Mouse (Mus musculus): ENCODE results near the gene Trabd. TPM values are rescaled to one million over a fixed set of nuclear protein-coding genes. Genes with fewer than 3 reads are reported as not detected.
A peak's percentile ranks its signal among the peaks of the same experiment; 100 is the strongest.

Gene Trabd
- polyA plus RNA-seq, 1 experiment from 2014 or later = 51.6 TPM

- H3K27me3 ChIP-seq (ENCODE audit: control insufficient read depth, insufficient read depth, low read length) = no peaks in the 10 kb centered on the region
- H3K36me3 ChIP-seq (ENCODE audit: control insufficient read depth, insufficient read depth, low read length) = peaks cover 100% of the 10 kb centered on the region
- no peaks in the 10 kb centered on the region for H3K4me1 ChIP-seq (ENCODE audit: control insufficient read depth in 2 of 2, insufficient read depth in 2 of 2, low read length in 2 of 2)
- no peak for ATAC-seq (ENCODE audit: insufficient number of reproducible peaks, insufficient read depth, low FRiP score, low read depth)
- H3K4me2 ChIP-seq (ENCODE audit: low read length) = no peak overlapping the region
- 89% methylated on average over 7 of the region's 7 CpGs for WGBS
- H3K9ac ChIP-seq (ENCODE audit: low read length) = no peak overlapping the region
- H3K9me3 ChIP-seq (ENCODE audit: control insufficient read depth, low read length) = no peaks in the 10 kb centered on the region
- H3K27ac ChIP-seq (replicated peaks in 1 of 2; ENCODE audit: control insufficient read depth in 1 of 2, insufficient read depth in 1 of 2, low read depth in 2 of 2, low read length in 2 of 2) = no peak overlapping the region
- no peak overlapping the region for H3K4me3 ChIP-seq (ENCODE audit: control insufficient read depth in 1 of 2, insufficient read depth in 1 of 2, low read depth in 1 of 2, low read length in 2 of 2)
Observed at GRCm38 (mm10) chr15:89098616-89099015, 23.7 kb downstream of the Trabd start.

GRCm38 (mm10) chr15:89100823-89101222 is 25.9 kb downstream of the Trabd start:
- Histone ChIP-seq H3K4me3 (ENCODE audit: control insufficient read depth in 1 of 2, insufficient read depth in 1 of 2, low read depth in 1 of 2, low read length in 2 of 2) (no peak overlapping the region), H3K9me3 (ENCODE audit: control insufficient read depth, low read length) (no peaks in the 10 kb centered on the region), H3K9ac (ENCODE audit: low read length) (no peak overlapping the region), H3K27me3 (ENCODE audit: control insufficient read depth, insufficient read depth, low read length) (no peaks in the 10 kb centered on the region), H3K27ac (replicated peaks in 1 of 2; ENCODE audit: control insufficient read depth in 1 of 2, insufficient read depth in 1 of 2, low read depth in 2 of 2, low read length in 2 of 2) (no peak overlapping the region), H3K4me1 (ENCODE audit: control insufficient read depth in 2 of 2, insufficient read depth in 2 of 2, low read length in 2 of 2) (no peaks in the 10 kb centered on the region), H3K4me2 (ENCODE audit: low read length) (no peak overlapping the region), H3K36me3 (ENCODE audit: control insufficient read depth, insufficient read depth, low read length) (peaks cover 100% of the 10 kb centered on the region)
- WGBS = 87% methylated on average over 12 of the region's 12 CpGs
- ATAC-seq (ENCODE audit: insufficient number of reproducible peaks, insufficient read depth, low FRiP score, low read depth) = no peak

GRCm38 (mm10) chr15:89102646-89103045 is 27.7 kb downstream of the Trabd start:
- H3K27me3 ChIP-seq (ENCODE audit: control insufficient read depth, insufficient read depth, low read length) = no peaks in the 10 kb centered on the region
- no peak for ATAC-seq (ENCODE audit: insufficient number of reproducible peaks, insufficient read depth, low FRiP score, low read depth)
- WGBS = 76% methylated on average over 5 of the region's 5 CpGs
- no peak overlapping the region for H3K4me3 ChIP-seq (ENCODE audit: control insufficient read depth in 1 of 2, insufficient read depth in 1 of 2, low read depth in 1 of 2, low read length in 2 of 2)
- H3K9ac ChIP-seq (ENCODE audit: low read length) = no peak overlapping the region
- H3K9me3 ChIP-seq (ENCODE audit: control insufficient read depth, low read length) = no peaks in the 10 kb centered on the region
- H3K4me1 ChIP-seq (ENCODE audit: control insufficient read depth in 2 of 2, insufficient read depth in 2 of 2, low read length in 2 of 2) = no peaks in the 10 kb centered on the region
- H3K36me3 ChIP-seq (ENCODE audit: control insufficient read depth, insufficient read depth, low read length) = peaks cover 100% of the 10 kb centered on the region
- H3K4me2 ChIP-seq (ENCODE audit: low read length) = no peak overlapping the region
- no peak overlapping the region for H3K27ac ChIP-seq (replicated peaks in 1 of 2; ENCODE audit: control insufficient read depth in 1 of 2, insufficient read depth in 1 of 2, low read depth in 2 of 2, low read length in 2 of 2)

- Histone ChIP-seq H3K4me3 (ENCODE audit: control insufficient read depth in 1 of 2, insufficient read depth in 1 of 2, low read depth in 1 of 2, low read length in 2 of 2) (no peak overlapping the region), H3K9me3 (ENCODE audit: control insufficient read depth, low read length) (no peaks in the 10 kb centered on the region), H3K9ac (ENCODE audit: low read length) (no peak overlapping the region), H3K4me1 (ENCODE audit: control insufficient read depth in 2 of 2, insufficient read depth in 2 of 2, low read length in 2 of 2) (no peaks in the 10 kb centered on the region), H3K4me2 (ENCODE audit: low read length) (no peak overlapping the region), H3K36me3 (ENCODE audit: control insufficient read depth, insufficient read depth, low read length) (peaks cover 100% of the 10 kb centered on the region), H3K27ac (replicated peaks in 1 of 2; ENCODE audit: control insufficient read depth in 1 of 2, insufficient read depth in 1 of 2, low read depth in 2 of 2, low read length in 2 of 2) (no peak overlapping the region), H3K27me3 (ENCODE audit: control insufficient read depth, insufficient read depth, low read length) (no peaks in the 10 kb centered on the region)
- no peak for ATAC-seq (ENCODE audit: insufficient number of reproducible peaks, insufficient read depth, low FRiP score, low read depth)
- 88% methylated on average over 10 of the region's 10 CpGs for WGBS
Observed at GRCm38 (mm10) chr15:89103921-89104320, 29.0 kb downstream of the Trabd start.

GRCm38 (mm10) chr15:89104425-89104824 is 29.5 kb downstream of the Trabd start:
- Histone ChIP-seq H3K4me2 (ENCODE audit: low read length) (no peak overlapping the region), H3K4me1 (ENCODE audit: control insufficient read depth in 2 of 2, insufficient read depth in 2 of 2, low read length in 2 of 2) (no peaks in the 10 kb centered on the region), H3K27me3 (ENCODE audit: control insufficient read depth, insufficient read depth, low read length) (no peaks in the 10 kb centered on the region), H3K9me3 (ENCODE audit: control insufficient read depth, low read length) (no peaks in the 10 kb centered on the region), H3K27ac (replicated peaks in 1 of 2; ENCODE audit: control insufficient read depth in 1 of 2, insufficient read depth in 1 of 2, low read depth in 2 of 2, low read length in 2 of 2) (no peak overlapping the region), H3K36me3 (ENCODE audit: control insufficient read depth, insufficient read depth, low read length) (peaks cover 100% of the 10 kb centered on the region), H3K4me3 (ENCODE audit: control insufficient read depth in 1 of 2, insufficient read depth in 1 of 2, low read depth in 1 of 2, low read length in 2 of 2) (no peak overlapping the region), H3K9ac (ENCODE audit: low read length) (no peak overlapping the region)
- no peak for ATAC-seq (ENCODE audit: insufficient number of reproducible peaks, insufficient read depth, low FRiP score, low read depth)
- WGBS = 96% methylated on average over 8 of the region's 8 CpGs

GRCm38 (mm10) chr15:89106073-89106472 is 31.1 kb downstream of the Trabd start:
- 87% methylated on average over 13 of the region's 13 CpGs for WGBS
- ATAC-seq (ENCODE audit: insufficient number of reproducible peaks, insufficient read depth, low FRiP score, low read depth) = no peak
- H3K4me2 ChIP-seq (ENCODE audit: low read length) = no peak overlapping the region
- H3K27ac ChIP-seq (replicated peaks in 1 of 2; ENCODE audit: control insufficient read depth in 1 of 2, insufficient read depth in 1 of 2, low read depth in 2 of 2, low read length in 2 of 2) = no peak overlapping the region
- H3K9ac ChIP-seq (ENCODE audit: low read length) = no peak overlapping the region
- no peaks in the 10 kb centered on the region for H3K9me3 ChIP-seq (ENCODE audit: control insufficient read depth, low read length)
- no peak overlapping the region for H3K4me3 ChIP-seq (ENCODE audit: control insufficient read depth in 1 of 2, insufficient read depth in 1 of 2, low read depth in 1 of 2, low read length in 2 of 2)
- peaks cover 100% of the 10 kb centered on the region for H3K36me3 ChIP-seq (ENCODE audit: control insufficient read depth, insufficient read depth, low read length)
- no peaks in the 10 kb centered on the region for H3K4me1 ChIP-seq (ENCODE audit: control insufficient read depth in 2 of 2, insufficient read depth in 2 of 2, low read length in 2 of 2)
- H3K27me3 ChIP-seq (ENCODE audit: control insufficient read depth, insufficient read depth, low read length) = no peaks in the 10 kb centered on the region

GRCm38 (mm10) chr15:89106976-89107375 is 32.1 kb downstream of the Trabd start:
- no peaks in the 10 kb centered on the region for H3K4me1 ChIP-seq (ENCODE audit: control insufficient read depth in 2 of 2, insufficient read depth in 2 of 2, low read length in 2 of 2)
- H3K9ac ChIP-seq (ENCODE audit: low read length) = no peak overlapping the region
- H3K9me3 ChIP-seq (ENCODE audit: control insufficient read depth, low read length) = no peaks in the 10 kb centered on the region
- no peak overlapping the region for H3K4me3 ChIP-seq (ENCODE audit: control insufficient read depth in 1 of 2, insufficient read depth in 1 of 2, low read depth in 1 of 2, low read length in 2 of 2)
- ATAC-seq (ENCODE audit: insufficient number of reproducible peaks, insufficient read depth, low FRiP score, low read depth) = no peak
- H3K27me3 ChIP-seq (ENCODE audit: control insufficient read depth, insufficient read depth, low read length) = no peaks in the 10 kb centered on the region
- peaks cover 100% of the 10 kb centered on the region for H3K36me3 ChIP-seq (ENCODE audit: control insufficient read depth, insufficient read depth, low read length)
- H3K4me2 ChIP-seq (ENCODE audit: low read length) = no peak overlapping the region
- 87% methylated on average over 1 of the region's 1 CpGs for WGBS
- no peak overlapping the region for H3K27ac ChIP-seq (replicated peaks in 1 of 2; ENCODE audit: control insufficient read depth in 1 of 2, insufficient read depth in 1 of 2, low read depth in 2 of 2, low read length in 2 of 2)

- Histone ChIP-seq H3K4me1 (ENCODE audit: control insufficient read depth in 2 of 2, insufficient read depth in 2 of 2, low read length in 2 of 2) (no peaks in the 10 kb centered on the region), H3K9me3 (ENCODE audit: control insufficient read depth, low read length) (no peaks in the 10 kb centered on the region), H3K36me3 (ENCODE audit: control insufficient read depth, insufficient read depth, low read length) (peaks cover 96% of the 10 kb centered on the region), H3K27ac (replicated peaks in 1 of 2; ENCODE audit: control insufficient read depth in 1 of 2, insufficient read depth in 1 of 2, low read depth in 2 of 2, low read length in 2 of 2) (no peak overlapping the region), H3K4me2 (ENCODE audit: low read length) (no peak overlapping the region), H3K4me3 (ENCODE audit: control insufficient read depth in 1 of 2, insufficient read depth in 1 of 2, low read depth in 1 of 2, low read length in 2 of 2) (no peak overlapping the region), H3K9ac (ENCODE audit: low read length) (no peak overlapping the region), H3K27me3 (ENCODE audit: control insufficient read depth, insufficient read depth, low read length) (no peaks in the 10 kb centered on the region)
- 58% methylated on average over 9 of the region's 9 CpGs for WGBS
- ATAC-seq (ENCODE audit: insufficient number of reproducible peaks, insufficient read depth, low FRiP score, low read depth) = peak; percentile 51; the same call in 1 of the 2 replicates
Observed at GRCm38 (mm10) chr15:89110147-89110546, 35.2 kb downstream of the Trabd start.

Measured in heart, embryonic 14.5 days (tissue).